Mouse (Mus musculus): ENCODE results near the gene Tldc1.

The Tldc1 gene

GRCm38 (mm10) chr8:119798965-119799264 lies 20.7 kb upstream of the Tldc1 start:
- DNase-seq, result no peak

DNA sequence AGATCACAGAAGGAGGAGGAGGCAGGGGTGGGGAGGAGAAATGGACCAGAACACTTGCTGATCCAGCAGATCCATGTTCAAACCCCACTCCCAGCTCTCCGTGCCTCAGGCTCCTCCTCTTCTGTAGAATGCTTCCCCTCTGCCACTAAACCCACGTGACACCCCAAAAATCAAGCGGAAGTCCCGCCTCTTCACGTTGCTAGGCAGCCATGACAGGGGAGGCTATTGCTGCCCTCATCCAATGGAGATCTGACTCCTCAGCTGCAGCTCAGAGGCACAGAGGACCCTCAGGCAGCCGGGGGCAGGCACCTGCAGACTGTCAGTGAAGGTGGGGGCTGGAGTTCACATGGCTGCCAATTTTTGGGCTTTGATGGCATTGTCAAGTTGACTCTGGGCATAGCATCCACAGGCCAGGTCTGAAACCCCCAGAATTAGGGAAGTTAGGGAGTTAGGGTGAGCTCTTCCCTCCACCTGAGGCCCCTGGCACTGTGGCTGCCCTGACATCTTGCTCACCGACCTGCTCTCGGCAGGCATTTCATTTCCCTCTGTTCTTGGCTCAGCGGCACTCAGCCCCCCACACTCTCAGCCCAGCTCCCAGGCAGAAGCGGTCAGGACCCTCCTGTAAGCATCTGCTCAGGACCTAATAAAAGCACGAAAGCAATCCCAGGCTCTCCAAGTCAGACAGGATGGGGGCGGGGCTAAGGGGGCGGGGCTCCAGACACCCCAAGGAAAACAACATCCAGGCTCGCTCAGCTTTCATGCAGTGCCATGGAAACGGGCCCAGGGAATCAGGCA lies 20.2 kb upstream of the Tldc1 start:
- DNase-seq, result peak; percentile 90

GRCm38 (mm10) chr8:119795651-119796050 lies 17.4 kb upstream of the Tldc1 start:
- no peak for DNase-seq

DNA sequence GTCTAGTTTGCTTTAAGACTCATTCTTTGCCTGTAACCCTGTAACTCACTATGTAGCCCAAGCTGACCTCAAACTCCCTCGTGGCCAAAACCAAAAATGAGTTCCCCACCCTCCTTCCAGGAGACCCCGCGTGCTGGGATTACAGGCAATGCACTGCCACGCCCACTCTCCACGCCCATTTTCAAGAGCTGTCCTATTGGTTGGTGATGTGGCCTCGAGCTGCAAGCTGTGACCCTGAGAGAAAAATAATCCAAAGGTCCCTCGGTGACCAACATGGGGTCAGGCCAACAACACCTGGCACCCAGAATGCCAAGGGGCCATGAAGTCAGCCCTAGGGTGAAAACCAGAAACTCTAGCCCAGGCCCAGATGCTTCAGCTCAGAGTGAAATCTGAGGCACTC lies 16.5 kb upstream of the Tldc1 start:
- DNase-seq, result no peak

DNA sequence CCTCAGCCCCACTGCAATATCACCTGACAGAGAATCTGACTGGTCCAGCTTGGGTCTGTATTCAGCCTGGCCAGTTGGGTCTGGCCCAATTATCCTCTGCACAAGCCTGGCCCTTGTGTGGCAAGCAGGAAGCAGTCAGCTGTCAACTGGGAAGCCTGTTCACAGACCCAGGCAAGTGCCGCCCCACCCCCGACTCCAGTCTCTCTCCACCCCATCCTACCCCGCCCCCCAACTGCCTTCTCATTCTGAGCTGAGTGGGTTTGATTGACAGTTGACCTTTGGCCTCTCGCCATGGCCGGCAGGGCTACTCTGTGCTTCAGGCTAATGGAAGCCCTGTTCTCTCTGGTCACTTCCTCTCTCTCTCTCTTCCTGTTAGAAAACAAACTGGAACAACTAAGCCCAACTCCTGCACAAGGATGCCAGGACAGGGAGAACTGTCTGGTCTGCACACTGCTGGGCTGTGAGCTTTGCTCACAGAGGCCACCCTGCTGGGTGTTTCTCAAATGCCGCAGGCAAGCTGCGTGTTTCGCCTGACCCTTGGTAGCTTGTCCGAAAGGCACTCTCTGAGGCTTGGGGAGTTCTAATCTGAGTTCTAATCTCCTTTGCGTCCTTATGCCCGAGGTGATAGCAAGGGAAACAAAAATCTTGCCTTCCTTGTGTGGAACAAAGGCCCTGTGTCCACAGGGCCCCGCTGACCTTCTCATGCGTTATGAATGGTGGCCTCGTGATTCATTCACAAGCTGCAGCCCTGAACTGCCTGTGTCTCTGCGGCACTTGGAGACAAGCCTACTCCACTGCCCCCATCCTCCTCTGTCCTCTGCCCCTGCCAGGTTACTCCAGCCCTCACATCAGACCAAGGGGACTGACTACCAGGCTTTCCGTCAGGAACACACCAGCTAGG lies 13.8 kb upstream of the Tldc1 start:
- peak; percentile 52 for DNase-seq

GRCm38 (mm10) chr8:119789581-119789980 lies 11.4 kb upstream of the Tldc1 start:
- no peak for DNase-seq

DNA sequence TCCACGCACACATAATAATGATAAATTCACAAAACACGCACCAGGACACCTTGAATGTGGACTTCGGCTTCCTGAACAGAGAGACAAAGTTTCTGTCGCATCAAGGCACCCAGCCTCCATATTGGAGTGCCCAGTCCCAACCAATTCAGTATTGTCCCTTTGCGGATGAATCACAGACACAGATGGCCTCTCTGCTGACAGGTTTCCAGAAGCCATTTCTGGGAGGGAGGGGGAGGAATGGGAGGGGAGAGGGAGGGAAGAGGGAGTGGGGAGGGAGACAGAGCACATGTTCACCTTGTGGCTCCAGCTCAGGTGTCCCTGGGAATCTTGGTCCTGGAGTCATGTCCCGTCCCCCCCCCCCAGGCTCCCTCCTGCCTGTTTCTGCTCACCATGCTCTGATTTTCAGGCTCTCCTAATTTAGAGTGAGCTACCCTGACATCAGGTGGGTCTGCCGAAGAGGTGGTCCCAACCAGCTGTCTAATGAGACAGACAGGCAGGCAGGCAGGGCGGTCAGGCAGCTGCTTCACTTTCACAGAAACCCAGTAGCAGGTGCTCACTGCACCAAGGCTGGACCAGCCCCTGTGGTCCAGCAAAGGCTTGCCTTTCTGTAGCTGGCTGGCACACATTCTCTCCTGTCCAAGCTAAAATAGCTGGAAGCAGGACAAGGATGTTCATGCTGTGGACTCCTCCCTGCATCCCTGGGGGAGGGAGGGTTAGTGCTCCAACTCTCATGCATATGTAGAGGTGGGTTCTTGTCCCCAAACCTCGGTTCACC lies 10.6 kb upstream of the Tldc1 start:
- DNase-seq, result no peak

GRCm38 (mm10) chr8:119787341-119787740 lies 9.1 kb upstream of the Tldc1 start:
- no peak for DNase-seq

- no peak for DNase-seq
These were observed 8.7 kb upstream of the Tldc1 start for GRCm38 (mm10) chr8:119786871-119787270.

DNA sequence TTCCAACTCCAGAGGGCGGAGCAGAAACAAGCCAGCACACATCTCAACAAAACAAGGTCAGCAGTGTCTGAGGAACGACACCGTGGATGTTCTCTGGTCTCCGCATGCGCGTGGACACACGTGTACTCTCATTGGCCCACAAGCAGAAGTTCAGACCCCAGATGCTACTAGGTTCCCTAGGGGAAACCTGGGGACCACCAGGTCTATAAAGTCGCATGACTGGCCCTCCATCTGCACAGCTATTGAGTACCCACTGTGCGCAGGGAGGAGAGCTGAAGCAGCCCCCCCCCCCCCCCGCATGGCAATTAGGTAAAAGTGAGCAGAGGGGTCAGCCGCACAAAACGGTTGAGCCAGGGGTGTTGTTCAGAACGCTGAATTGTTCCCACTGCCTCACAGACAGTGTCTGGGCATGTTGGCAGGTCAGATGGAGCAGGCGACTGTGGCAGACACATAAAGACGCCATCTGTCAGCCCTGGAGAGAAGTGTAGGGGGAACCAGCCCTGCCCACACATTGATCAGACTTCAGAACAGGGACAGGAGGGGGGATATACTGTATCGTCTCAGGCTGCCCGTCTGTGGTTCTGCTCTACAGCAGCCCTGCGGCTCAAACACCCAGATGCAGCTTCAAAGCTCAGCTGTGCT lies 7.7 kb upstream of the Tldc1 start:
- DNase-seq, result peak; percentile 82

- no peak for DNase-seq
These were observed 6.5 kb upstream of the Tldc1 start for GRCm38 (mm10) chr8:119784676-119785075.

- DNase-seq, result no peak
These were observed 5.9 kb upstream of the Tldc1 start for GRCm38 (mm10) chr8:119784141-119784574.

- no peak for DNase-seq
These were observed 5.4 kb upstream of the Tldc1 start for GRCm38 (mm10) chr8:119783579-119783978.

GRCm38 (mm10) chr8:119782715-119783114 lies 4.5 kb upstream of the Tldc1 start:
- DNase-seq, result peak; percentile 80

GRCm38 (mm10) chr8:119781086-119781840 lies 3.0 kb upstream of the Tldc1 start:
- no peak for DNase-seq

DNA sequence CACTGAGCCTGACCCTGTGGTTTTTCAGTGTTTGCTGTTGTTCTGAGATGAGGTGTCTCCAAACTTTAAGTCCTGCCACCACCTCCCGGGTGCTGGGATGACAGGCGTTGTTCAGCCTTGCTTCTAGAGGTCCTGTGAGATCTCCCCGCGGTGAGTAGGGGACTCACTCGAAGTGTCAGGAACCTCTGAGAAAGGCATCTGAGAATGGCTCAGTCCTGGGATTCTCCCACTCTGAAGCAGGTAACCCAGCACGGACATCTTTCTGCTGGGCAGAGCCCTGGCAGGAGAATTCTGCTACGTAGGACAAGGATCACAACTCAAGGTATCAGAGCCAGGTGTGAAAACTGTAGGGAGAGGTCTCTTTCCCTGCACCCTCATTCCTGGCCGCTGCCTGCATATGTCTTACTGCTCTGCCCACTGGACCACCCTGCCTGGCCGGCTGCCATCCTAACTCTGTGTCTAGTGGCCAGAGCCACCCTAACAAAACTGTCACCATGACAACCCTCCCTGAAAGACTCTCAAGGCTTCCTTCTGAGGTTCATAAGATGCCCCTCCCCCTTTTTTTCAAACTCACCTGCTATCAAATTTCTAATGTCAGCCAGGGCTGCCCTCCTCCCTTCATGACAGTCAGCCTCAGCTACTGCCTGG lies 2.3 kb upstream of the Tldc1 start:
- DNase-seq, result no peak

DNA sequence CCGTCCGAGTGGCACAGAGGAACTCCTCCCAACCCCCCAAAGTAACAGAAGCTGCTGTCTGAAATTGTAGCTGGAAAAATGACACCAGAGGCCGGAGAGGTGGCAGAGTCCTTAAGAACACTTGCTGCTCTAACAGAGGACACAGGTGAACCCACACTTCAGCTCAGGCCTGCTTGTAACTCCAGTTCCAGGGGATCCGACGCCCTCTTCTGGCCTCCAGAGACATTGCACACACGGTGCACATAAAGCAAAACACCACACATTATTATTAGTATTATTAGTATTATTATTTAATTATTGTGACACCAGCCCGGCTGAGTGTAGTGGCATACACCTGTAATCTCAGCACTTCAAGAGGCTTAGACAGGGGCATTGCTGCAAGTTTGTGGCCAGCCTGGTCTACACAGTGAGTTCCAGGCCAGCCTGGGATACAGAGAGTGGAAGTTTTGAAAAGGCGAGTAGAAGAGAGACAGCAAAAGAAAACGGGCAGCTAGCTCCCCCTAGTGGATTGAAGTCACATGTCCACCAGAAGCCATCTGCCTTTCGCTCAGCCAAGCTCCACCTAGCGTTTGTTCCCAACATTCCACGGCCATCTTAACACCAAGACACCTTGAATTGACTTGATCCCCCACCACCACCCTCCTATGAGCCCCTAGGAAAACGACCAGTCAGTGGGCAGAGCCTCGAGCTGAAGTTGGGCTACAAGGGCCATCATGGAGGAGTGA lies 959 bp upstream of the Tldc1 start:
- peak; percentile 80 for DNase-seq

DNA sequence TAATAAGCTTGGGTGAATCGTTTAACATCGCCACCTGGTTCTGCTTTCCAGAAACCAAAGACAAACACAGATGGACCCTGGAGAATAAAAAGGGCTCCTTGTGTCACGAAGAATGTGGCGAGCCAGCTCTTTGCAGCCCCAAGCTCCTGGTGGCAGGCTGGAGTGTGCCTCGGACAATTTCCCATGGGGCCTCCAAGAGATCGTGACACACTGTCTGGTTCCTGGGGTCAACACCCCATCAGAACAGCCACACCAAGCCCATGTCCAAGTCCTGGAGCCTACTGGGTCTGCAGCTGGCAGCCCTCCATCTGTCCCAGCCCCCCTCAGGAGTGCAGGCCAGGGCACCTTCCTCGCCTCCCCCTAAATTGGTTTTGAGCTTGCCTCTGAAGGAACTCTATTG lies 451 bp downstream of the Tldc1 start:
- no peak for DNase-seq

DNA sequence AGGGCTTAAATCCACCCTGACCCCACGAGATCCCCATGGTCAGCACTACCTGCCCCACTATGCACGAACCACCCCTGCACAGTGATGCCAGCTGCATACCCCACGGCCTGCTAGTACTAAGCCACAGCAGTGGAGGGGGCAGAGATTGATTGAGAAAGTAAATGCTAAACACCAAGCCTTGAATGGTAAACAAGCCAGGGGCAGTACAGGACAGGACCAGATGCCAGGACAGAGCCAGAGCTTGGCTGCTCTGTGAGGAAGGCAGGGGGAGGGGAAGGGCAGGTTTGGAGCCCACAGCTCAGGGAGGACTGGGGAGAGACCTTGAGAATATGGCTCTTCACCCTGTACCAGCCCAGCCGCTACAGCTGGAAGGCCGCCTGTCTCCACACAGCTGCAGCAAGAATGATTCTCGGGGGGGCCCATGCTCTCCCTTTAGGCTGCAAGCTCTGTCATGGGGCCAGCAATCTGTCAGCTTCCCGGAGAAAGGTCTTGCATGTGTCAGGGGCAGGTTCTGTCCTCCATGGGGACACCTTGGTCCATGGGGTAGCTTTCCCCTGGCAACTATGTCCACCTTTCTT lies 1.5 kb downstream of the Tldc1 start:
- no peak for DNase-seq

DNA sequence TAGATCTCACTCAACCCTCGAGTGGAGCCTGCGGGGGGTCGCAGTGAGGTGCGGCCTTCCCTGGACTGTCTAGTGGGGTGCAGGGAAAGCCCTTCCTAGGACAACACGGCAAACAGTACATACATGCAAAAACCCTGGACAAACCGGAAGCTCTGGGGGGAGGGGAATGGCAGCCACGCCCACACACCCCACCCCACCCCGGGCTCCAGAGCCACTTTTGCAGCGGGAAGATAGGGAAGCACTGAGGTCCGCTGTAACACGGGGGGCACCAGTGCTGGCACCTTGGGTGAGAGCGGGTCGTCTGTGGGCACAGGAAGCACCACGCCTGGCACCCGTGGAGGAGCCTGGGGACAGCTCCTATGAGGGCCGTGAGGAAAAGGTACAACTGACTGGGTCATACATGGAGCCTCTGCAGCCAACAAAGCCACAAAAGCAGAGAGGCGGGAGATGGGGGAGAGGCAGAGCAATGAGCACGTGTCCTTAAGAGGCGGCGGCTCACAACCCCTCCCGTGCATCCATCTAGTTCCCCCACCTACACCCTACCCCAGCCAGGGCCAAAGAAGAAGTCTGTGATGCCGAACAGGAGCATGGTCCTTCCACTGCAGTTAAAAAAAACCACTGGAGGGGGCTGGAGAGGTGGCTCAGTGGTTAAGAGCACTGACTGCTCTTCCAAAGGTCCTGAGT lies 12.3 kb downstream of the Tldc1 start:
- no peak for DNase-seq

All from layer of hippocampus, adult 9-11 months (tissue).